Mouse (Mus musculus) frontal cortex, postnatal 14 days (tissue): ENCODE measurements around the gene Polrmt.
A peak's percentile ranks its signal among the peaks of the same experiment; 100 is the strongest.

ENCODE experiments used
- DNase-seq, 2 experiments: peaks; one replicate each; pipeline ENCODE4 v3.0.0; 2022; ENCODE audit warnings: low spot score in 2 of 2

Gene Polrmt

GRCm38 (mm10) chr10:79743161-79743560 lies 3.2 kb downstream of the Polrmt start:
- DNase-seq = no peak

GRCm38 (mm10) chr10:79740863-79741262 lies 5.5 kb downstream of the Polrmt start:
- DNase-seq = no peak

GRCm38 (mm10) chr10:79739234-79739633 lies 7.1 kb downstream of the Polrmt start:
- no peak for DNase-seq

- no peak for DNase-seq
These were observed 8.1 kb downstream of the Polrmt start for GRCm38 (mm10) chr10:79738259-79738658.

- DNase-seq = no peak
These were observed 9.7 kb downstream of the Polrmt start for GRCm38 (mm10) chr10:79736706-79737105.

- no peak for DNase-seq
These were observed 11.0 kb downstream of the Polrmt start for GRCm38 (mm10) chr10:79735361-79735760.

- no peak for DNase-seq
These were observed 12.5 kb downstream of the Polrmt start for GRCm38 (mm10) chr10:79733847-79734246.

- DNase-seq = no peak
These were observed 13.9 kb downstream of the Polrmt start for GRCm38 (mm10) chr10:79732500-79732899.

GRCm38 (mm10) chr10:79729357-79729965 lies 16.9 kb downstream of the Polrmt start:
- no peak for DNase-seq

- DNase-seq = no peak
These were observed 17.8 kb downstream of the Polrmt start for GRCm38 (mm10) chr10:79728323-79729249.

- no peak for DNase-seq
These were observed 20.3 kb downstream of the Polrmt start for GRCm38 (mm10) chr10:79726090-79726489.

- DNase-seq = no peak
These were observed 22.7 kb downstream of the Polrmt start for GRCm38 (mm10) chr10:79723692-79724091.

GRCm38 (mm10) chr10:79723047-79723446 lies 23.3 kb downstream of the Polrmt start:
- no peak for DNase-seq

- DNase-seq = no peak
These were observed 25.3 kb downstream of the Polrmt start for GRCm38 (mm10) chr10:79721089-79721488.

GRCm38 (mm10) chr10:79717640-79718357 lies 28.6 kb downstream of the Polrmt start:
- no peak for DNase-seq

- peak in 1 of 2 experiments; percentile 48 for DNase-seq
These were observed 29.4 kb downstream of the Polrmt start for GRCm38 (mm10) chr10:79716988-79717355.

- no peak for DNase-seq
These were observed 30.0 kb downstream of the Polrmt start, which contains the start of gene Hcn2 for GRCm38 (mm10) chr10:79716254-79716987. Gene Hcn2 (plus strand): TSS chr10:79716634.

GRCm38 (mm10) chr10:79714996-79715395 lies 31.4 kb downstream of the Polrmt start:
- DNase-seq = no peak

GRCm38 (mm10) chr10:79713163-79713562 lies 33.2 kb downstream of the Polrmt start:
- no peak for DNase-seq

GRCm38 (mm10) chr10:79712499-79713126 lies 33.8 kb downstream of the Polrmt start:
- DNase-seq = peak in 1 of 2 experiments; percentile 70

GRCm38 (mm10) chr10:79712029-79712428 lies 34.4 kb downstream of the Polrmt start:
- no peak for DNase-seq
